Mouse (Mus musculus): ENCODE measurements around the gene Hoxc6. TPM values are rescaled to one million over a fixed set of nuclear protein-coding genes. Genes with fewer than 3 reads are reported as not detected.

Gene Hoxc6
- polyA plus RNA-seq, 1 experiment from 2014 or later, result not detected

MicroRNAs encoded within 50 kb of the gene (microRNA counts, 519-probe panel; counts per million panel counts)
- microRNA mmu-miR-615-3p (not detected), microRNA mmu-miR-615-5p (not detected)

Small RNA genes within 50 kb of the gene (microRNA-seq; reads per million reads assigned to microRNA genes)
- gene Mir196a-2 (3.4 reads per million, percentile 9 among the genes with 10 or more reads in this experiment), gene Mir615 (7.8 reads per million, percentile 23 among the genes with 10 or more reads in this experiment)

Other genes with a start within 250 kb of the Hoxc6 start
- gene Hoxc13, start 77.2 kb upstream of the Hoxc6 start, polyA plus RNA-seq (2016; fragmentation: Nextera tagmentation; extraction: Ambion mirVana), result 0.13 TPM in 1 of 2 replicates, not detected in the other
- not detected in 2 replicates for gene Hoxc12, start 61.5 kb upstream of the Hoxc6 start, polyA plus RNA-seq (2016; fragmentation: Nextera tagmentation; extraction: Ambion mirVana)
- gene Hoxc11, start 43.8 kb upstream of the Hoxc6 start, polyA plus RNA-seq (2016; fragmentation: Nextera tagmentation; extraction: Ambion mirVana), result not detected in 2 replicates
- not detected in 2 replicates for gene Hoxc10, start 31.5 kb upstream of the Hoxc6 start, polyA plus RNA-seq (2016; fragmentation: Nextera tagmentation; extraction: Ambion mirVana)
- gene Hoxc5, start 30.8 kb upstream of the Hoxc6 start, polyA plus RNA-seq (2016; fragmentation: Nextera tagmentation; extraction: Ambion mirVana), result not detected in 2 replicates
- not detected in 2 replicates for gene Hoxc9, start 21.8 kb upstream of the Hoxc6 start, polyA plus RNA-seq (2016; fragmentation: Nextera tagmentation; extraction: Ambion mirVana)
- gene Hoxc8, start 7.7 kb upstream of the Hoxc6 start, polyA plus RNA-seq (2016; fragmentation: Nextera tagmentation; extraction: Ambion mirVana), result not detected in 2 replicates
- not detected in 2 replicates for gene Hoxc4, start 20.7 kb downstream of the Hoxc6 start, polyA plus RNA-seq (2016; fragmentation: Nextera tagmentation; extraction: Ambion mirVana)
- gene Smug1, start 168.8 kb downstream of the Hoxc6 start, polyA plus RNA-seq (2016; fragmentation: Nextera tagmentation; extraction: Ambion mirVana), result 24.6 and 27.4 TPM in 2 replicates
- gene Cbx5, start 241.6 kb downstream of the Hoxc6 start, polyA plus RNA-seq (2016; fragmentation: Nextera tagmentation; extraction: Ambion mirVana), result 233 and 250 TPM in 2 replicates
- 1,521 and 1,527 TPM in 2 replicates for gene Hnrnpa1, start 242.2 kb downstream of the Hoxc6 start, polyA plus RNA-seq (2016; fragmentation: Nextera tagmentation; extraction: Ambion mirVana)